In genomic region chr14:74736850-74737249, GRCm38 (mm10) we compare ENCODE assay signal across 25 mouse cellular contexts. TPM values are rescaled to one million over a fixed set of nuclear protein-coding genes. Genes with fewer than 3 reads are reported as not detected.
DNase-seq lines count a peak whose midpoint lies in the region; ATAC-seq and TF ChIP-seq lines count a peak whose summit lies in the region.
"Had no signal": no experiment of that assay in that cellular context is flagged by ENCODE, and none has a peak within 500 bp of the region (broad histone marks: within the 10 kb centered on the region; RNA-seq: fewer than 3 reads in every experiment).

No protein-coding gene starts in this region.

- 0 out of 2 replicates have a peak, but pooled peaks have one; percentile 14 for ATAC-seq in monocyte, adult 5-6 weeks (replicated peaks; ENCODE audit: insufficient number of reproducible peaks, low FRiP score, low TSS enrichment, poor library complexity, severe bottlenecking)
- ATAC-seq in megakaryocyte-erythroid progenitor cell, adult 5-6 weeks (replicated peaks; ENCODE audit: low FRiP score, low TSS enrichment, poor library complexity, severe bottlenecking) = no peak
- ATAC-seq: activated CD4-positive, CD25-positive, alpha-beta regulatory T cell, adult 4 months; forebrain, embryonic 15.5 days; intestine, embryonic 15.5 days had no signal

- no peak for TF ChIP-seq CTCF in C2C12 (IDR thresholded peaks at IDR 0.05; ENCODE audit: control insufficient read depth, insufficient read depth, insufficient read length)

- peaks cover 78% of the 10 kb centered on the region for H3K36me3 ChIP-seq in C2C12 (ENCODE audit: control insufficient read depth, insufficient read depth)

- H3K79me2 ChIP-seq in C2C12 (ENCODE audit: control insufficient read depth, insufficient read depth) = peaks cover 80% of the 10 kb centered on the region

- no peak overlapping the region for H3ac ChIP-seq in C2C12 (ENCODE audit: control insufficient read depth, insufficient read length, low read depth)

- peak; percentile 47 for DNase-seq in 3134 (ENCODE audit: extremely low read depth, insufficient read length, low spot score)
- peak; percentile 76 for DNase-seq in R1 (ENCODE audit: low read depth, low spot score)
- no peak for DNase-seq in adrenal gland, adult (ENCODE audit: inconsistent age in 2 of 2, low spot score in 1 of 2)
- DNase-seq in kidney, postnatal 10 days = no peak
- no peak for DNase-seq in embryo, embryonic 11 days
- DNase-seq: adrenal gland, adult 2 months; adrenal gland, postnatal 36 days; B cell, adult 2 months; cerebellum, adult 11 months; cerebellum, adult 8-10 months; cerebellum, postnatal 14 days; gastrocnemius, postnatal 25 days; heart, adult 18-20 months; heart, postnatal 14 days; kidney, adult 18-20 months had no signal

- no peak overlapping the region for H3K4me3 ChIP-seq in C2C12 (ENCODE audit: insufficient read depth, poor library complexity, severe bottlenecking)
- H3K4me3 ChIP-seq: embryonic facial prominence, embryonic 12.5 days; forebrain, embryonic 15.5 days; heart, embryonic 10.5 days; heart, embryonic 15.5 days; hindbrain, embryonic 10.5 days; intestine, embryonic 15.5 days had no signal

- no peaks in the 10 kb centered on the region for H3K27me3 ChIP-seq in C2C12 (ENCODE audit: control insufficient read depth, insufficient read depth, insufficient read length)
- H3K27me3 ChIP-seq: embryonic facial prominence, embryonic 12.5 days; forebrain, embryonic 15.5 days; heart, embryonic 15.5 days; intestine, embryonic 15.5 days had no signal

- peaks cover 52% of the 10 kb centered on the region for H3K79me3 ChIP-seq in C2C12 (ENCODE audit: low read depth)

TF ChIP-seq in C2C12, 6 proteins besides CTCF, POLR2A, EP300 and RAD21:
- TF ChIP-seq USF1 (IDR thresholded peaks at IDR 0.05; ENCODE audit: low read depth) (peak; percentile 45), MYOD1 (IDR thresholded peaks at IDR 0.05; ENCODE audit: control insufficient read depth, insufficient read length, low read depth) (no peak), MYOG (IDR thresholded peaks at IDR 0.05; ENCODE audit: control insufficient read depth, extremely low read depth, insufficient read length) (no peak), FOSL1 (IDR thresholded peaks at IDR 0.05; ENCODE audit: insufficient read depth, low read length, poor library complexity, severe bottlenecking) (no peak), CEBPB (IDR thresholded peaks at IDR 0.05; ENCODE audit: low read depth) (peak; percentile 90), MAX (IDR thresholded peaks at IDR 0.05) (no peak)

RNA-seq across cellular contexts. Expression of gene Esd, which starts 4.8 kb away (rescaled TPM):
- 853 TPM for polyA plus RNA-seq in C2C12 (2012; fragmentation: generic; extraction: Trizol)
- total RNA-seq in monocyte, adult 5-6 weeks (2017) = 193 to 214 TPM (median 207 TPM) in 3 replicates
- 143 and 153 TPM in 2 replicates for total RNA-seq in megakaryocyte-erythroid progenitor cell, adult 5-6 weeks (2014; fragmentation: Nextera tagmentation)
- 255 and 340 TPM in 2 replicates for total RNA-seq in megakaryocyte-erythroid progenitor cell, adult 5-6 weeks (2017)

Comparison
In these comparisons a context has a peak if more than half of its experiments do, and no peak if none do; other contexts are left out.
1. DNase-seq: peak in 3134 (single experiment) and R1 (single experiment); none in adrenal gland, adult (0 of 2), kidney, postnatal 10 days (single experiment) and embryo, embryonic 11 days (single experiment).